Mouse (Mus musculus): ENCODE results near the gene Tnnt2. TPM values are rescaled to one million over a fixed set of nuclear protein-coding genes. Genes with fewer than 3 reads are reported as not detected.

Tnnt2 gene
- 6.0 and 57.2 TPM in 2 replicates for polyA plus RNA-seq (2014; fragmentation: Nextera tagmentation; extraction: Ambion mirVana)

DNA sequence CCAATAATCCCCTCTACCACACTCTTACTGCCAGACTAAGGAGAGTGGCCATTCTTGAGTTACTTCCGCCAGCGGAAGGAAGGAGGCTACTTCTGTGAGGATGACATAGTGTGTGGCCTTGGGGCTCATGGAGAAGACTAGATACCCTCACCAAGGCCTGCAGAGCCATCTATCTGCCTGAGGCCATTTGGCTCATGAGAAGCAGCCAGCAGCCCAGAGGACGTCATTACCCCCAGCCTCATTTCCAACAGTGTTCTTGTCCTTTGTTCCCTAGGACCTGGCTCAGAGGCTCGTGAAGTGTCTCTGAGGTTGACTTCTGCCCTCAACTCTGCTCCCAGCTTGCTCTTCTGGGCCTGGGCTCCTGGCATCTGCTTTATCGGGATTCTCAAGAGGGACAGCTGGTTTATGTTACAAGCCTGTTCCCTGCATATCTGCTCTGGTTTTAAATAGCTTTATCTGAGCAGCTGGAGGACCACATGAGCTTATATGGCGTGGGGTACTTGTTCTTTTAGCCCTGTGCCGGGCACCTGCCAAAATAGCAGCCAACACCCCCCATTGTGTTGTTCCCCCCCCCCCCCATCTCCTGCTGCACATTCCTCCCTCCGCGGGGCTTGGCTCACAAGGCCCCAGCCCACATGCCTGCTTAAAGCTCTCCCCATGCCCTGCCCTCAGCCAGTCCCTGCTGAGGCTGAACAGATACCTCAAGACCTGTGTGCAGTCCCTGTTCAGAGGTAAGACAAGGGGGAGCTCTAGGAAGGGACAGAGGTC, at the start of gene Tnnt2:
TSS of gene Tnnt2 (plus strand) at position 639 of the 768 bp plus-strand sequence.
- peaks cover 8% of the 10 kb centered on the region for H3K4me1 ChIP-seq (ENCODE audit: insufficient read depth)
- peak within 1 kb of the TSS; percentile 21; the same call in 1 of the 2 replicates for H3K27ac ChIP-seq (ENCODE audit: low read depth)
- no peak within 1 kb of the TSS for H3K4me2 ChIP-seq
- no peak for TF ChIP-seq CTCF (IDR thresholded peaks at IDR 0.05; ENCODE audit: low read depth)
- DNase-seq (peak; percentile 59), ATAC-seq (ENCODE audit: insufficient read depth) (peak; percentile 64)
- 29% methylated on average over 9 of the region's 9 CpGs for WGBS
- H3K4me3 ChIP-seq (ENCODE audit: low read depth, low read length), result peak within 1 kb of the TSS; percentile 10; the same call in 1 of the 2 replicates
- H3K9me3 ChIP-seq (ENCODE audit: low read depth, low read length), result no peaks in the 10 kb centered on the region
- no peak within 1 kb of the TSS for H3K9ac ChIP-seq
- H3K36me3 ChIP-seq (ENCODE audit: insufficient read depth), result no peaks in the 10 kb centered on the region
- no peaks in the 10 kb centered on the region for H3K27me3 ChIP-seq (ENCODE audit: insufficient read depth, low read length)

GRCm38 (mm10) chr1:135787799-135788198, 48.4 kb upstream of the Tnnt2 start:
- WGBS, result 43% methylated on average over 3 of the region's 3 CpGs
- Histone ChIP-seq H3K9me3 (ENCODE audit: low read depth, low read length) (no peaks in the 10 kb centered on the region), H3K4me3 (ENCODE audit: low read depth, low read length) (no peak overlapping the region), H3K27me3 (ENCODE audit: insufficient read depth, low read length) (no peaks in the 10 kb centered on the region), H3K4me2 (no peak overlapping the region), H3K27ac (ENCODE audit: low read depth) (no peak overlapping the region; the same call in 1 of the 2 replicates), H3K4me1 (ENCODE audit: insufficient read depth) (peaks cover 3% of the 10 kb centered on the region; the same call in 1 of the 2 replicates), H3K9ac (no peak overlapping the region), H3K36me3 (ENCODE audit: insufficient read depth) (no peaks in the 10 kb centered on the region)
- TF ChIP-seq CTCF (IDR thresholded peaks at IDR 0.05; ENCODE audit: low read depth), result peak; percentile 88
- DNase-seq (peak; percentile 91), ATAC-seq (ENCODE audit: insufficient read depth) (peak; percentile 59; the same call in 1 of the 2 replicates)

GRCm38 (mm10) chr1:135788708-135789107, 47.4 kb upstream of the Tnnt2 start:
- H3K9me3 ChIP-seq (ENCODE audit: low read depth, low read length), result no peaks in the 10 kb centered on the region
- peaks cover 9% of the 10 kb centered on the region for H3K4me1 ChIP-seq (ENCODE audit: insufficient read depth)
- H3K27me3 ChIP-seq (ENCODE audit: insufficient read depth, low read length), result no peaks in the 10 kb centered on the region
- ATAC-seq (ENCODE audit: insufficient read depth) (no peak), DNase-seq (peak; percentile 59)
- H3K4me2 ChIP-seq, result peak overlapping the region; percentile 39
- TF ChIP-seq CTCF (IDR thresholded peaks at IDR 0.05; ENCODE audit: low read depth), result peak; percentile 57
- H3K9ac ChIP-seq, result no peak overlapping the region
- WGBS, result 19% methylated on average over 10 of the region's 10 CpGs
- H3K27ac ChIP-seq (ENCODE audit: low read depth), result peak overlapping the region; percentile 12; the same call in 1 of the 2 replicates
- H3K36me3 ChIP-seq (ENCODE audit: insufficient read depth), result no peaks in the 10 kb centered on the region
- no peak overlapping the region for H3K4me3 ChIP-seq (ENCODE audit: low read depth, low read length)

GRCm38 (mm10) chr1:135789815-135790214, 46.3 kb upstream of the Tnnt2 start:
- Histone ChIP-seq H3K4me1 (ENCODE audit: insufficient read depth) (peaks cover 17% of the 10 kb centered on the region), H3K4me2 (no peak overlapping the region), H3K27ac (ENCODE audit: low read depth) (no peak overlapping the region), H3K27me3 (ENCODE audit: insufficient read depth, low read length) (no peaks in the 10 kb centered on the region), H3K4me3 (ENCODE audit: low read depth, low read length) (no peak overlapping the region), H3K36me3 (ENCODE audit: insufficient read depth) (no peaks in the 10 kb centered on the region), H3K9ac (no peak overlapping the region), H3K9me3 (ENCODE audit: low read depth, low read length) (no peaks in the 10 kb centered on the region)
- DNase-seq, result peak; percentile 88
- peak; percentile 93 for TF ChIP-seq CTCF (IDR thresholded peaks at IDR 0.05; ENCODE audit: low read depth)
- WGBS, result 12% methylated on average over 5 of the region's 5 CpGs
- ATAC-seq (ENCODE audit: insufficient read depth), result no peak

DNA sequence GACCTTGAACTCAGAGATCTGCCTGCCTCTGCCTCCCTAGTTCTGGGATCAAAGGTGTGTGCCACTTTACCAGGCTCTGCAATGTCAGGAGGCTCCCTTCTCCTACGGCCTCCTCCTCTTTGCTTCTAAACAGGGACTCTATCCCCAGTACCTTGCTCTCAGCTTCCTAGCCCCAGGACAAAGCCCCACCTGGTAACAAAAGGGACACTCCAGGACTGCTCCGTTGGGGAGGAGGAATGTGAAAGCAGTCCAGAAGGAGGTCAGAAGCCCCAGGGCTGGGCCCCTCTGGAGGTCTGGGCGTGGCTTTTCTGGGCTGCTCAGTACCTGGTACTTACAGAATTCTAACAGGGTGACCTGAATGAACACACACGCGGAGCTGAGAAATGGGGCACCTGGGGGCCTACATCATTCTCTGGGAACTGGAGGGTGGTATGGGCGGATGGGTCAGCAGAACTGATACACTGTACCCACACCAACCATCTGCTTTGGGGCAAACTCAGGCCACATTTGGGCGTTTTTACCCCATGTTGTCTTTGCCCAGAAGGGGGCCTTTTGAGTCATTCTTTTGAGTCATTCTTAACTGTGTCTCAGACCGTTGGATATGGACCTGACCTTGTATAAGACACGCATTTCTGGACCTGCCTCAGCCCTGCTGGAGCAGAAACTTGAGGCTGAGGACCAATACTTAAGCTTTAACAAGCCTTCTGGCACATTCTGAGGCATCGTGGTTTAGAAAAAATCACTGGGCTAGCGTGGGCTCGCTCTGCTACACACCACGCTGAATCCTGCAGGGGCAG, 43.8 kb upstream of the Tnnt2 start:
- 0 out of 2 replicates have a peak, but pooled peaks have one; percentile 6 for TF ChIP-seq CTCF (IDR thresholded peaks at IDR 0.05; ENCODE audit: low read depth)
- Histone ChIP-seq H3K36me3 (ENCODE audit: insufficient read depth) (no peaks in the 10 kb centered on the region), H3K4me3 (ENCODE audit: low read depth, low read length) (no peak overlapping the region), H3K27ac (ENCODE audit: low read depth) (no peak overlapping the region), H3K27me3 (ENCODE audit: insufficient read depth, low read length) (no peaks in the 10 kb centered on the region), H3K9me3 (ENCODE audit: low read depth, low read length) (no peaks in the 10 kb centered on the region), H3K4me2 (no peak overlapping the region), H3K4me1 (ENCODE audit: insufficient read depth) (peaks cover 19% of the 10 kb centered on the region), H3K9ac (no peak overlapping the region)
- DNase-seq (no peak), ATAC-seq (ENCODE audit: insufficient read depth) (no peak)
- WGBS, result 64% methylated on average over 13 of the region's 13 CpGs

- H3K27ac ChIP-seq (ENCODE audit: low read depth), result peak overlapping the region; percentile 63; the same call in 1 of the 2 replicates
- H3K4me2 ChIP-seq, result peak overlapping the region; percentile 59
- WGBS, result 12% methylated on average over 27 of the region's 27 CpGs
- peak overlapping the region; percentile 22 for H3K4me3 ChIP-seq (ENCODE audit: low read depth, low read length)
- ATAC-seq (ENCODE audit: insufficient read depth) (peak; percentile 58), DNase-seq (peak; percentile 58)
- peaks cover 17% of the 10 kb centered on the region for H3K4me1 ChIP-seq (ENCODE audit: insufficient read depth)
- no peaks in the 10 kb centered on the region for H3K36me3 ChIP-seq (ENCODE audit: insufficient read depth)
- H3K27me3 ChIP-seq (ENCODE audit: insufficient read depth, low read length), result no peaks in the 10 kb centered on the region
- H3K9me3 ChIP-seq (ENCODE audit: low read depth, low read length), result no peaks in the 10 kb centered on the region
- peak overlapping the region; percentile 27 for H3K9ac ChIP-seq
- TF ChIP-seq CTCF (IDR thresholded peaks at IDR 0.05; ENCODE audit: low read depth), result no peak
Observed at GRCm38 (mm10) chr1:135793370-135794215, 42.6 kb upstream of the Tnnt2 start.

Data from lung, embryonic 14.5 days (tissue).